Mouse (Mus musculus): ENCODE results near the gene Gm44502.

DNA sequence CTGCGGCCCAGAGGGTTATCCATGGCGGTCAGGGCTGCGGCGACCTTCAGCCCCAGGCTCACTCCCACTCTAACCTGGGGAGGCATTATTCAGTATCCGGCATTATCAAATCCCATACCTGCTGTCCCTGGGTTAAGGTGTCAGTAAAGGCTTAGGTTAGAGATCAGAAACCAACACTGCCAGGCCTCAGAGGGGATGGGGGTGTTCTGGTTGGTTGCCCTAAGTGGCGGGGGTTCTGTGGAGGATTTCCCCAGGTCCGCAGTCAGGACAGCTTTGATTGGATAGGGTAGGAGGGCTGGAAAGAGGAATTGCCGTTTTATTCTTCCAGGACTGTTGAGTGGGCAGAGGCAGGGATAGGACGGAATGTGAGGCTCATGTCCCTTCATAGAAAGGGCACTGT lies 55.2 kb downstream of the Gm44502 start:
- TF ChIP-seq CTCF (conservative IDR thresholded peaks at IDR 0.05; ENCODE audit: low read length): no peak
- no peak for TF ChIP-seq NANOG (IDR thresholded peaks at IDR 0.05; ENCODE audit: borderline replicate concordance, low read length)
- TF ChIP-seq POU5F1 (IDR thresholded peaks at IDR 0.05; ENCODE audit: borderline replicate concordance, low read length): no peak

Measured in E14TG2a.4 (cell line).